Mouse (Mus musculus): ENCODE measurements at regions not wholly inside any gene's neighbourhood (a gene's known extent, or its start where the extent isn't known, plus 50 kb on each side); places are given as distances from the start of the nearest gene placed in this dataset.

DNA sequence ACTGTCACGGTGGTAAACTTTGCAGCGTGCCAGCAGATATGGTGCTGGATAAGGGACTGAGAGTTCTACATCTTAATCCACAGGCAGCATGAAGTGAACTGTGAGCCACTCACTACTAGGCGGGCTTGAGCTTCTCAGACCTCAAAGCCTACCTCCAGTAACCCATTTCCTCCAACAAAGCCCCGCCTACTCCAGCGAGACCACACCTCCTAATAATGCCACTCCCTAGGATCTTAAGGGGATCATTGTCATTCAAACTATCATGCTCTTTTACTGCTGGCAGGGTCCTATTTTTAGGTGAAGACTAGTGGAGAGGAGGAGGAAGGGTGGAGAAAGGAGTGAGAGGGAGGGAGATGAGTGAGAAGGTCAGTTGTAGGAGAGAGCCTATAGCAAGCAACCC lies 122.0 kb downstream of the Mycn start:
- DNase-seq (ENCODE audit: low spot score in 2 of 2) = no peak

DNA sequence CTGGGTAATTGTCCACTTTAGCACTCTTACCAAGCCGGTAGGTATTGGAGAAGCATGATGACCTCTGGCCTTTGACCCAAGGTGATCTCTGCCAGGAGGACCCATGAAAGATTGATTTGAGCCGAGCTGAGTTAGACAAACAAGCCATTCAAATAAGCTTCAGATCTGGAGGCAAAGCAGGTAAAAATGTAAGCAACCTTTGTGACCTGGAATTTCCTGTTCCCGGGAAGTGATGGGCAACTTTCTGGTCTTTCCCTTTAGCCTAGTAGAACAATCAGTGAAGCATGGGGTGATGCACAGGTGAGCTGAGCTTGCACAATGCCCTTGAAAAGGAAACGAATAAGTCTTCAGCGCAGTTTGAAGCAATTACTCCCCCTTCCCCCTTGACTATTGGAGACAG lies 127.0 kb downstream of the Mycn start:
- DNase-seq (ENCODE audit: low spot score in 2 of 2) = no peak

DNA sequence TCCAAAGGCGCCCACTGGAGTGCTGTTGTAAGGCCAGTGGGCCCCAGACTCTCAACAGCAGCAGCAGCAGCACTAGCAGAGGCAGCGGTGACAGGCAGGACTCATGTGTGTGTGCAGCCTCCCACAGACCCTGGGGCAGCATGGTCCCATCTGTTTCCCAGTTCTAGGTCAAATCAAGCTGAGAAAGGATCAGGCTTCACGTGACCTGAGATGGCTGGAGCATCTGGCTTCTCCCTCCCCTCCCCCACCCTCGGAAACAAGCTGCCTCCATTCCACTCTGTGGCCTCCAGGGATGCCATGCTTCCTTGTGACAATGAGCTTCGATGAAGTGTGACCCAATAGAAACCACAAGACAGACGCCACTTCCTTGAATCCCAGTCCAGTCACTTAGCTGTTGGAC lies 128.8 kb downstream of the Mycn start:
- DNase-seq (ENCODE audit: low spot score in 2 of 2) = no peak

DNA sequence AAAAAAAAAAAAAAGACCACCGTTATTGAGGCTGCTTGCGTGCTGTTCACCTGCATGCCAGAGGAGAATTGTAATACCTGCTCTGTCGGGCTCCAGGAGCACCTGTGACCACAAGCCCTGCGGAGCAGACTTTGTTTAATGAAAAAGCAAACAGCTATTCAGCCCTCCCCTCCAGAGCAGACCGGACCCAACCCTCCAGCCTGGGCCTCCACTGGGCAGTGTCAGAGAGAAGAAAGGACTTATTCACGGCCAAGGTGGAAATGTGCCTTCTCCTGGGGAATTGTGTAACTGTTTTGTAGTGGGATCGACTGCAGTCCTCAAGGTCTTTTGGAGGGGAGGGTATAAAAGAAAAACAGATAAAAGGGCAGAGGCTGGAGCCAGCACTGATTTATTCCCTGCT lies 130.8 kb downstream of the Mycn start:
- no peak for DNase-seq (ENCODE audit: low spot score in 2 of 2)

DNA sequence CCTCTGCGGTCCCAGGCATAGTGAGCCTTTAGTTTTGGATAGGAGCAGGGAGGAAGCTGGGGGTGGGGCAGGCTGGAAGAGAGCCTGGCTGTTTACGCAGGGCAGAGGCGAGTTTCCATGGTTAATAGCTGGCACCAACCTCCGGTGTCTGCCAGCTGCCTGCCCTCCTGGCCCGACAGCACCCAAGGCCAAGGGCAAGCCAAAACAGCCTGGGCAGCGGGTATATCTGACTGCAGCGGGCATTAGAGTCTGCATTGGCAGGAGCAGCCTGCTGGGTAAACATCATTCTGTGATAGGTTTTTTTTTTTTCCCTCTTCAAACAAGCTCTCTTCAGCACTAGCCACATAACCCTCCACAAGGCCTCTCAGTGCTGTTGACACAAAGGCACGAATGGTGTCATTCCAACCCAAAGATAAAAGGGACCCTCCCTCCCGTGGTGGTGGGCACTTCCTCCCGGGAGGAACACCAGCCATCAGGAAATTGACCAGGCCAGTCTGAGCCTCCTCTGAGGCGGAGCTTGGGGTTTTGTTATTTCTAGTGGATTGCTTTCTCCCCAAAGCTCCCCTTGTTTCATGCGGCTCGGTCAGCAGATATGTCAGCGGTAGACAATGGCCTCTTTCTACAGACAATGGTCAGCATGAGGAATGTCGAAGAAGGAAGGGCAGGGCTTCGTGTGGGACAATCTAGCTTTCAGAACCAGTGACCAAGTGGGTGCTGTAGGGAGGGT lies 131.4 kb downstream of the Mycn start:
- peak; percentile 74 to 78 for DNase-seq (ENCODE audit: low spot score in 2 of 2)

DNA sequence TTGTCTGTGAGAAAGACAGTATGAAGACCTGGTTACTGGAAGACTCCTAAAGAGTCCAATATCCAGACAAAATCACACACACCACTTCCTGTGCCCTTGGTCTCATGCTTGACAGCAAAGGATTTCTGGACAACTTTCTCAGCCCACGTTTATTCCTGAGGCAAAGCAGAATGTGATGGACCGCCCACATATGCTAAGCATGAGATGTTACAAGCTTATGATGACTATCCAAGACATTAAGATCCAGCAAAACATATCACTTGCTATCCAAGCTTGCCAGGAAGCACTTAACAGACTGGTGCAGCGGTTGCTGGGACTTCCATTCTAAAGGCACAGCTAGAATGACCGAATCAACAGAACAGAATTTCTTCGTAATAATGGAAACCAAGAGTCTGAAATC lies 133.6 kb downstream of the Mycn start:
- no peak for DNase-seq (ENCODE audit: low spot score in 2 of 2)

DNA sequence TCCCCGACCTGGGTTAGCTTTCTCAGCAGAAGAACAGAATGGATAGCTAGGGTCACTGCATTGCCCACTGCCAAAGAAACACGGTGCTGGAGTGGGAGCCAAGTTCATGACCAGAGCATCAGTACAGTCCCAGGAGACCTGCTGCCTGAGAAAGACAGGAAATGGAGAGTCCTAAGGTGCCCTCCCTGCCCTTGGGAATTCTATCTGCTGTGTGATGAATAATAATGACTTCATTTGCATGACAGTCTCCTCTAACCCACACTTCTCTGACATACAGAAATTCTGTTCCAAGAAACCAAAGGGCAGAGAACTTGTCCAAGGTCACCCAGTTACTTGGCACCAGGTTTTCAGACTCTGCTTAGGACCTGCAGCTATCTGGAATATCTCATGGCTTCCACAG lies 138.1 kb downstream of the Mycn start:
- no peak for DNase-seq (ENCODE audit: low spot score in 2 of 2)

DNA sequence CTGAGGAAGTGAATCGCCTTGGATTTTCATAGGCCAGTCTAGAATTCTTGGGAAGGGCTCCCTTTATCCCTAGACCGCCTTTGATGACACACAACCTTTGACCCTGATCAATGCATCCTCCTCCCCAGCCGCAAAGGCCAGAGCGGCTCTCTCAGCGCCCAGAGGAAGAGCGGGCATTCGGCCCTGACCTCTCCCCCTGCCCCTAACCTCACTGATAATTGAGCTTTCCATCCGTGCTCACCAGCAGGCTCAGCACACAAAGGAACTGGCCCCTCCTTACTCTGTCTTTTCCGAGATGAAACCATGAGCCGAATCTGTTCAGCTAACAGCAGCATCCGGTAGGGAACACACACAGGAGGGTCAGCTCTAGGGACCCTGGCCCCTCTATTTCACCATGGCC lies 139.3 kb downstream of the Mycn start:
- DNase-seq (ENCODE audit: low spot score in 2 of 2) = no peak

DNA sequence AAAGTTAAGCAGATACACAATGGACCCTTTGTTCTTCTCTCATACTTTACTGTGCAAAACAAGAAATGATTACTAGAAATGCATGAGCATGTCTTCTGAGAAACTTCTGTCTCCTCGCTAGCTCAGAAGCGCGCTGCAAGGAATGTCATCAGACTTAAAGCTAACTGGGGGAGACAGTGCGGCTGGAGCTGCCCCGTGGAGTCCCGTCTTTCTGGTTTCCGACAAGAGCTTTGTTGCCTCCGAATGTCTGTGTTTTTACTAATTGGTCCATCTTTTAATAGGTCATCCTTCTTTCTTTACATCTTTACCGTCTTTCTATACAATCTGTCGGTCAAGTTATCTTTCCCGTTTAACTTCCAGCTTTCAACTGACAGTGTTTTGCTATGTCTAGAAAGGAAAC lies 140.0 kb downstream of the Mycn start:
- DNase-seq (ENCODE audit: low spot score in 2 of 2) = no peak

DNA sequence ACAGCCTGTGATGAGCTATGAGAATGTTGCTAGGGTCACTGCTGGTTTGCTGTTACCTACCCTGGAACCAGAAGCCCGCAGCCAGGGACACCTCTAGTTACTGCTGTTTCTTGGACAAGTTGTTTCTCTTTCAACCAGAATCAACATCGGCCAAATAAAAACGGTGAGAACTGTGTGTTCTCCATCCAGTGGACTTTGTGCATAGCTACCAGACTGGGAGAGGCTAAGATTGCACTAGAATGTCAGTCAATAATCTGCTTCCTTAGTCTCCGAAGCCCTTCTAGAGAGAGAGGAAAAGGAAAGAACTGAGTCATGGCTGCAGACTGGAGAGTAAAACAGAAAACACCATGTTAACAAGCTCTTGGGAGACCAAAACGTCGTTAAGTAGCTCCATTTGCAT lies 141.6 kb downstream of the Mycn start:
- DNase-seq (ENCODE audit: low spot score in 2 of 2) = no peak

DNA sequence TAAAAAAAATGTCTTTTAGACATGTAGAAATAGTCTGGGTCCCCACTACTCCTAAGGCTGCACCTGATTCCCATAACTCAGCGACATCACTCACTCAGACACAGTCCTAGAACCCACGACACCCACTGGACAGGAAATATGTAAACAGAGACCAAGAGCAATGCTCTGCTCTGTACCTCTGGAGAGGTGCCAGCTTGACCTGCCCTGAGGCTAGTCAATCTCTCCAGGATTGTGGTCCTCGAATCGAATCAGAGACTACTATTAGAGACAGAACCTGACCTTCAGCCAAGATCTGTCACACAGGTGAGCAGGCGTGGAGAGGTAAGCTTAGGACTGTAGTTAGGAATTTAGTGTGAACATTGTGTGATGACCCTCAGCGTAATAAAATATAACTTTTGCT lies 152.7 kb downstream of the Mycn start:
- DNase-seq (ENCODE audit: low spot score in 2 of 2) = no peak

DNA sequence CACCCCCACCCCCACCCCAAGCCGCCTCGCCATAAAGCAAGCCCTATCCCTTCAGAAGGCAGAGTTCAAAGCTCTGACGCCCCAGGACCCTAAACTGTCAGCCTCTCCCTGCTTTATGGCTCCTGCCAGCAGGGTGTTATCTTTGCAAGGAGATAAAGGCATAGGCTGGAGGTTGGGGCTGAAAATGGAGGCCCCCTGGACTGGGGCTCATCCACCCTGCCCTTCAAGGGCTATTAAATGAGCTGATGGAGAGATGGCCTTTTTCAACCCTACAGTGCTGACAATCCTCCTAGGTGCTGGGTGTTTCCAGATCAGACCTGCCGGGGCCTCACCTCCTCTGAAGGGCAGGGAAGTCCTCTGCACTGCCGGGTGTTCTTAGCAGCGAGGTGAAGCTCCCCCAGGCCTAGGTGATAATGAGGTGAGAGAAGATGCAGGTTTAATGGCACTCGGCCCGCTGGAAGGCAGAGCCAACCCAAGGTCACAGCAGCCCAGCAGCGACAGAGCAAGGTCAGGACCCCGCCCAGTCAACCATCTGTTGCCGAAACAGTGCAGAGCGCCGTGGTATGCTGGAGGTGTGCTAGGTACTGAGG lies 153.4 kb downstream of the Mycn start:
- DNase-seq (ENCODE audit: low spot score in 2 of 2) = no peak

DNA sequence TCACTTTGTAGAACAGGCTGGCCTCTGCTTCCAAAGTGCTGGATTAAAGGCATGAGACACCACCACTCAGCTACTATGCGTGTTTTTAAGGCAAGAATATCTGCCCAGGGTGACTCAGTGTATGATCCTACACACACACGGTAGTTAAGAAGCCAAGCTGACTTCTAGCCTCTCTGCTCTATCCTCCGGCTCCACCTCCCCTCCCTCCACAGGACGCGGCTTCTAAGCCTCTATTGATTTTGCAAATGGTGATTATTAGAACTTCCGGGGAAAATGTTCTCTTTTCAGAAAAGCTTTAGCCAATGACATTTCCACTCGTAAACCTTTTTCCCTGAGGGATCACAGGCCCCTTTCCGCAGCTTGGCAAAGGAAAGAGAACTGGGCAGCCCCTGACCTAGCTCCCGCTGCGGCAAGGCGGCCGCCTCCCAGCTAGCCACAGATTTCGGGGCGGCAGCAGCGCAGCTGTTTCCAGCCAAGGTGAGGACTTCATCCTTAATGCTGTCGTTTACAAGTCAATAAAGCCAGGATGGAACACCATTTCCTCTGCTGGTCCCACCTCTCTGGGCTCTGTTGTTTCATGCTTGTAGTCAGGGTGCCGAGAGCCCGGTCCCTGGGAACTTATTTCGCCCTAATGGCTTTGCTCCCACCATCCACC lies 154.0 kb downstream of the Mycn start:
- DNase-seq (ENCODE audit: low spot score in 2 of 2) = no peak

DNA sequence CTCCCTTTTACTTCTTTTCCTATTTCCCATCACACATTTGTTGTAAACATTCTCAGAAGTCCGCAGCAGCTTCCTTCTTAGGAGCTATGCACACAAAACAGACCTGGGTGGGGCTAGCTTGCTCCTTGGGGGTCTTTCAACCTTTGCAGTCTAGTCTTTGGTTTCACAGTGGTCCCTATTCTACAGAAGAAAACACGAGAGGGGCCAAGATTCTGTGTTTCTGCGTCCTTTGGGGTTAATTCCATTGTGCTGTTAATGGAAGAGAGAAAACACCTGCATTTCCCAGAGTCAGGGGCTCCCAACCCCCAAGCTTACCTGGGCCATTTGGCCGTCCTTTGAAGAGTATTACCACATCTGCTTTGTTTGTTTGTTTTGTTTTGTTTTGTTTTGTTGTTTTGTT lies 154.6 kb downstream of the Mycn start:
- no peak for DNase-seq (ENCODE audit: low spot score in 2 of 2)

DNA sequence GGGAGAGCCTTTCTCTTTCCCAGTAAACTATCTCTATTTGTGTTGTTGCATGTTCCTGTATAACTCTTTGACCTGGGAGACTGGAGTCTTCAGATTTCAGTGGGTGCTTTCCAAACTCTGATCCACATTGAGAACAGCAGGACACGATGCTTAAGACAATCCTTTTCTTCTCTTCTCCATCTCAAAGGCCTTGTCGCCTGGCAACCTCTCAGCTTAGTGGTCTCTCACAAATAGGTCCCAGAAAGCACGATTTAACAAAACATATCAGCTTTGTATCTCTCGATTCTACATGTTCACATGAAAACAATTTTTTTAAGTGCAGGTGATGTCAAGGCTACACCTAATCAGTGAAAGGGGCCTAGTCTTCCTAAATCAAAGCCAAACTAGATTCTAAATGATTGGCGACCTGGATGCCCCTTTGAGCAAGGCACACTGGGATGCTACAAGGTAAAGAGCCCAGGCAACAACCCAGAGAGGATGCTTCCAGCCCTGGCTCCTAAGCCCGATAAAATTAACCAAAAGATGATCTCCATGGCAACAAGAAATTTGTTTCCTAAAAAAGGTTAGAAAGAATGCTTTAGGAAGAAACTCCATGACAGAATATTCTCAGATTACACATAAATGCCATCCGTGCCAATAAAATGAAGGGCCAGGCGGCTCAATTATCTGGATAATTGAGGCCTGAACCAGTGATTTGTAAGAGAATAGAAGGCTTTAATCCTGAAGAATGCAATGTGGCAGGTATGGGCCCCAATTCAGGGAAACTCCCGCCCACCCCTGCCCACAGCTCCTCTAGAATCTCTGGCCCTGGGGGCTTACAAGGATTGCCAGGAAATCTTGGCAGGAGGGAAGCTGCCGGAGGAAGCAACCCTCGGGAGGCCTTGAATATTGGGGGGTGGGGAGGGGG lies 157.8 kb downstream of the Mycn start:
- no peak for DNase-seq (ENCODE audit: low spot score in 2 of 2)

DNA sequence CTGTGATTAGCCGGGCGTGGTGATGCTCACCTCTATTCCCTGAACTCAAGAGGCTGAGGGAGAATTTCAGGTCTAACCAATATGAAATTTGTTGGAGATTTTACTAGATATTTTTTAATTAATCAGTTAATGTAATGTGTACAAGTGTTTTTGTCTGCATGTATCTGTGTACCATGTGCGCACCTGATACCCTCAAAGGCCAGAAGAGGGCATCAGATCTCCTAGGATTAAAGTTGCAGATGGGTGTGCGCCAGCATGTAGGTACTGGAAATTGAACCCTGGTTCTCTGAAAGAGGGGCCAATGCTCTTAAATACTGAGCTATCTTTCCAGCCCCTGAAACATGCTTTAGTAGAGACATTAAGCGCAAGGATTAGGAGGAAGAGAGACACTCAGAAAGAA lies 160.2 kb downstream of the Mycn start:
- no peak for DNase-seq (ENCODE audit: low spot score in 2 of 2)

DNA sequence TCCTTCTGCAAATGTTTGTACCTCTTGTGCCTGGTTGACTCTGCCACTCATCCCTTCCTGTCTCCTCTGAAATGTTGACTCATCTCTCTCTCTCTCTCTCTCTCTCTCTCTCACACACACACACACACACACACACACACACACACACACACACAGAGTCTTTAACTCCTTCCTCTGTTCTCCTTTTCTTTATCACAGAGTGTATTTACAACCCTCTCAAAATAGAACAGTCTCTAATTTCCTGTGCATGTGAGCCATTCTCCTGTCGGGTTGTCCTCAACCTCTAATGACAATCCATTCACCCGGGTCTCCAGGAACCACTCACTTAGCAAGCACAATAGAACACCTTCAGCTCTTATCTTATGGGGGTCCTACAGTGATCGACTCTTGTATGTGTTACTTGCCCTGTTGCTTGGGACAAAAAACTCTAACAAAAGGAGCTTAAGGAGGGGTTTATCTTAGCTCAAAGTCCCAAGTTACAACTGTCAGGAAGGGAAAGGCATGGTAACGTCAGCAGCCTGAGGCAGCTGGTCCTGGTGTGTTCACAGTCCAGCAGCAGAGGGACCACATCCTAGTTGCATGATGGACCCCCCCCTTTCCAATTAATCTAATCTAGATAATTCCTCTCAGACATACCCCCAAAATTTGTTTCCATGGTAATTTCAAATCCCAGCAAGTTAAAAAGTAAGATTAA lies 163.0 kb downstream of the Mycn start:
- DNase-seq (ENCODE audit: low spot score in 2 of 2) = no peak

DNA sequence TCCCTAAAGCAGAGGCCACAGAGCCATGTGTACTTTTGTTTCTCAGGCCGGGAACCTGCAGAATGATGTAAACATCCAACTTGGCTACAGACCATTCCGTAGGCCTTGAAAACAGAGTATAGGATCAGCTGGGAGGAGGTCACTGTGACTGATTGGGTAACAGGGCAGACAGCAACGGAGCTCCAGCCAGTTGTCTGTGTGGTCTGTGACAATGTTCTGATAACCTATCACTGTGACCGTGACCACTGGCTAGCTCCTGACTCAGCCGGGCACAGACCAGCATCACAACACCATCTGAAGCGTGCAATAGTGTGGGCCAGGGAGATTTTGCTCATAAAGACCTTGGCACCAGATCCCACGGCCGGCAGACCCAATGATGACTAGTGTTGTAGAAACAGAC lies 164.3 kb downstream of the Mycn start:
- no peak for DNase-seq (ENCODE audit: low spot score in 2 of 2)

DNA sequence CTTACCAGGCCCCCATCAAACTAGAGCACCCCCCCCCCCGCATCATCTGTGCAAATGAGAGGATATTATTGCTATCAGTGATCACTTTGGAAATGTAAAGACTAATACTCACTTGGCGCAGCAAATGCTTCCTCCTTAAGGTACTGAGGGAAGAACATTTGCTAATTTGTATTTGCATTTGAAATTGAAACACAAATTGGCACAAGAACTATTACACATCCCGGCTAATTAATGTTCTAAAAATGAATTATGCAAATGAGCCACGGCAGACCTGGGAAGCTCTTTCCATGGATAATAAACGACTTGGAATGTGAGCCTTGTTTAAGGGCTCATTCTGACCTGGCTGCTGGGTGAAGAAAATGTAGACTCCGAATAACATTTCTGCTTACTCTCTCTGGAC lies 164.9 kb downstream of the Mycn start:
- DNase-seq (ENCODE audit: low spot score in 2 of 2) = no peak

DNA sequence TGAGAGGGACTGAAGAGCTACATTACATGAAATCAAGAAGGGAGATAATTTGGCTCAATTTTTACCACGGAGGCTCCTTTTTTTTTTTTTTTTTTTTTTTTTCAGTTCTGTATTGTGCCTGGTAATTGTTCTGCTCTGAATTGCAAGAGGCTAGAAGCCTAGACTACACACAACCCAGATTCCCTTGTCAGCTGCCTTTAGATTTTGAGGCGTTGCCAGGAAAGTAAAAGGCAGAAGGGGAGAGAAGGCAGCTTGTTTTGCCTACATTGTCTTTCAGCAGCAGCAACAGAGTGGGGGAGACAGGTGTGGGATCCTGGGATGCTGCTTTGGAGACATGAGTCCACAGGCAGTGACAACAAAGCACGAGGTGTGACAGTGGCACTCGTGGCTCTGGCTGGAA lies 170.7 kb downstream of the Mycn start:
- no peak for DNase-seq (ENCODE audit: low spot score in 2 of 2)

DNA sequence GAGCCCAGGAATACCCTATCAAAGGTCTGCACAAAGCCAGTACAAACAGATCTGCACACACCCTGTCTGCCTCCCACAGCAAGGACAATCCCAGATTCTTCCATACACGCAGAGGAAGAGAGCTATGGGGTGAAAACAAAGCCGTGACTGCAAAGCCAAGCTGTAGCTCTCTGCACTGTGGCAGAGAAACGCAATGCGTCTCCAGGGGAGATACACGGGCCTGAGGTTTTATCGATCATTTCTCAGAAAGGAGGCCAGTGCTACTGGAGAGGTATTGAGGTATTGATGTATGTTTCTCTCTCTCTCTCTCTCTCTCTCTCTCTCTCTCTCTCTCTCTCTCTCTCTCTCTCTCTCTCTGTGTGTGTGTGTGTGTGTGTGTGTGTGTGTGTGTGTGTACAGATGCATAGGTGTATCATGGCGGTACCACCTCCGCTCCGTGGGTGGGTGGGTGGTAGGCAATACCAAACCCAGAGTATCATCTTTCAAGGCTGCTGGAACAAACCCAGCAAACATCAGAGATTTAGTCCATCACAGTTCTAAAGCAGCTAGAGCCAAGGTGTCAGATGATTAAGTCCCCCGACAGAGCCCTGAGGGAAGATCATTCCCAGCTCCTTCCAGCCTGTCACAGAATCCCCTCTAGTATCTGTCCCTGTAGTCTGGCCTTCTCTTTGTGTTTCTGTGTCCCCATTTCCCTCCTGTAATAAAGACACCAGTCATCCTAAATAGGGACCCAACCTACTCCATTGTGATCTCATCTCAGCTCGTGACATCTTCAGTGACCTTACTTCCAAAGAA lies 175.0 kb downstream of the Mycn start:
- no peak for DNase-seq (ENCODE audit: low spot score in 2 of 2)
